ENCODE assay signal across 24 mouse cellular contexts in genomic region chr13:117192161-117192560, GRCm38 (mm10). TPM values are rescaled to one million over a fixed set of nuclear protein-coding genes. Genes with fewer than 3 reads are reported as not detected.
"Had no signal": no experiment of that assay in that cellular context is flagged by ENCODE, and none has a peak within 500 bp of the region (broad histone marks: within the 10 kb centered on the region; RNA-seq: fewer than 3 reads in every experiment).

No protein-coding gene starts in this region.

- H3K9ac ChIP-seq: liver, embryonic 13.5 days; midbrain, embryonic 13.5 days; neural tube, embryonic 13.5 days had no signal

- H3K4me2 ChIP-seq: liver, embryonic 13.5 days; midbrain, embryonic 13.5 days; neural tube, embryonic 13.5 days had no signal

- DNase-seq: kidney, adult 18-20 months; kidney, postnatal 25 days; layer of hippocampus, postnatal 36 days; liver, embryonic 13.5 days; lung, adult 2 months; lung, postnatal 36 days; retina, postnatal 1 day; right cerebral cortex, postnatal 25 days; thymus, adult 2 months; thymus, postnatal 14 days; thymus, postnatal 4 days had no signal

- H3K4me1 ChIP-seq: liver, embryonic 13.5 days; midbrain, embryonic 10.5 days; midbrain, embryonic 13.5 days; neural tube, embryonic 13.5 days had no signal

- H3K36me3 ChIP-seq: liver, embryonic 13.5 days; midbrain, embryonic 10.5 days; midbrain, embryonic 13.5 days; neural tube, embryonic 13.5 days had no signal

- ATAC-seq: midbrain, embryonic 13.5 days; midbrain, embryonic 16.5 days had no signal

- H3K27me3 ChIP-seq: liver, embryonic 13.5 days; megakaryocyte, embryonic 14.5 days; midbrain, embryonic 13.5 days; neural tube, embryonic 13.5 days had no signal

- H3K9me3 ChIP-seq: liver, embryonic 13.5 days; megakaryocyte, embryonic 14.5 days; midbrain, embryonic 10.5 days; midbrain, embryonic 13.5 days; neural tube, embryonic 13.5 days had no signal

- H3K4me3 ChIP-seq: left cerebral cortex, adult 2 months; liver, embryonic 13.5 days; megakaryocyte, embryonic 14.5 days; midbrain, embryonic 10.5 days; midbrain, embryonic 13.5 days; myocyte; neural tube, embryonic 13.5 days had no signal

- H3K27ac ChIP-seq: kidney, postnatal 0 days; left cerebral cortex, adult 2 months; liver, embryonic 13.5 days; midbrain, embryonic 10.5 days; midbrain, embryonic 13.5 days; neural tube, embryonic 13.5 days; stomach, postnatal 0 days had no signal

RNA-seq across cellular contexts. Expression of gene Gm17509, which starts 28.7 kb away (rescaled TPM):
- total RNA-seq: monocyte, adult 5-6 weeks had no signal
- polyA plus RNA-seq: liver, adult 2 months; liver, embryonic 13.5 days; lung, embryonic 16.5 days; small intestine, adult 2 months; stomach, postnatal 0 days had no signal
